Mouse (Mus musculus) CH12.LX (cell line): Measurements from ENCODE around the gene Zbtb1.

Experiments
- CTCF ChIP-seq, 2 experiments: IDR thresholded peaks in 1 of 2; conservative IDR thresholded peaks in 1 of 2; 2 replicates each; pipeline ENCODE4 v1.5.1; 2011 to 2012; ENCODE audit warnings: low read depth in 2 of 2, low read length in 2 of 2, improper control_type of control experiment in 1 of 2, inconsistent platforms in 1 of 2, mild to moderate bottlenecking in 1 of 2, moderate library complexity in 1 of 2
- POLR2A ChIP-seq: IDR thresholded peaks from 2 replicates; pipeline ENCODE4 v1.6.1; 2011; ENCODE audit warnings: low read depth, mild to moderate bottlenecking, improper control_type of control experiment, low read length

GRCm38 (mm10) chr12:76435549-76435948 lies 65.5 kb downstream of the Zbtb1 start:
- TF ChIP-seq POLR2A (no peak), CTCF (conservative IDR thresholded peaks at IDR 0.05 in 1 of 2, IDR thresholded peaks at IDR 0.05 in 1 of 2; ENCODE audit: low read depth in 2 of 2, low read length in 2 of 2) (no peak)
